Mouse (Mus musculus): Measurements from ENCODE around the gene Bmp5. TPM values are rescaled to one million over a fixed set of nuclear protein-coding genes. Genes with fewer than 3 reads are reported as not detected.

Gene Bmp5
- polyA plus RNA-seq, 1 experiment from 2014 or later: 5.6 TPM

- DNase-seq (ENCODE audit: low spot score) (no peak), ATAC-seq (ENCODE audit: insufficient number of reproducible peaks, low FRiP score, low TSS enrichment, low read depth) (no peak)
- no peak overlapping the region for H3K4me3 ChIP-seq (ENCODE audit: low read depth, low read length)
- 79% methylated on average over 3 of the region's 3 CpGs for WGBS
- no peaks in the 10 kb centered on the region for H3K9me3 ChIP-seq (ENCODE audit: control insufficient read depth, low read length)
- H3K36me3 ChIP-seq (ENCODE audit: control insufficient read depth, insufficient read depth, low read length): no peaks in the 10 kb centered on the region
- H3K27me3 ChIP-seq (ENCODE audit: control insufficient read depth, insufficient read depth, low read length): no peaks in the 10 kb centered on the region
- H3K27ac ChIP-seq (replicated peaks; ENCODE audit: low read depth, low read length): no peak overlapping the region
- H3K4me2 ChIP-seq (ENCODE audit: low read depth, severe bottlenecking): no peak overlapping the region
- H3K4me1 ChIP-seq (ENCODE audit: control insufficient read depth, insufficient read depth, low read length): no peaks in the 10 kb centered on the region
- no peak overlapping the region for H3K9ac ChIP-seq (ENCODE audit: low read length)
Observed at GRCm38 (mm10) chr9:75944663-75945062, 169.5 kb downstream of the Bmp5 start.

Small RNA genes lying within 50 kb of the gene (microRNA-seq; reads per million reads assigned to microRNA genes)
- gene Gm44355: not detected

Other genes starting within 250 kb of the Bmp5 start
- 103 and 113 TPM in 2 replicates for gene Tmod3, start 215.7 kb upstream of the Bmp5 start, polyA plus RNA-seq (2014; fragmentation: Nextera tagmentation; extraction: Ambion mirVana)
- 20.9 and 28.1 TPM in 2 replicates for gene Tmod2, start 164.0 kb upstream of the Bmp5 start, polyA plus RNA-seq (2014; fragmentation: Nextera tagmentation; extraction: Ambion mirVana)
- gene Lysmd2, start 149.6 kb upstream of the Bmp5 start, polyA plus RNA-seq (2014; fragmentation: Nextera tagmentation; extraction: Ambion mirVana): 19.7 and 21.6 TPM in 2 replicates
- 0.24 TPM in 2 replicates for gene Scg3, start 91.3 kb upstream of the Bmp5 start, polyA plus RNA-seq (2014; fragmentation: Nextera tagmentation; extraction: Ambion mirVana)
- gene Hmgcll1, start 239.5 kb downstream of the Bmp5 start, polyA plus RNA-seq (2014; fragmentation: Nextera tagmentation; extraction: Ambion mirVana): 5.8 and 7.0 TPM in 2 replicates